Mouse (Mus musculus) C2C12 (cell line): ENCODE data around the gene Runx2.

ENCODE experiments used
- CEBPB ChIP-seq: IDR thresholded peaks from one replicate; pipeline ENCODE4 v1.6.1; 2011; ENCODE audit warnings: low read depth, mild to moderate bottlenecking, control low read depth, moderate library complexity
- CTCF ChIP-seq: IDR thresholded peaks from one replicate; pipeline ENCODE4 v1.5.1; 2011; ENCODE audit not compliant: control insufficient read depth, insufficient read depth, insufficient read length
- FOSL1 ChIP-seq: IDR thresholded peaks from one replicate; pipeline ENCODE4 v1.8.0; 2011; ENCODE audit warnings: mild to moderate bottlenecking, low read length; ENCODE audit not compliant: poor library complexity, insufficient read depth, severe bottlenecking
- MAX ChIP-seq: IDR thresholded peaks from one replicate; pipeline ENCODE4 v1.6.1; 2011; ENCODE audit warnings: mild to moderate bottlenecking, control low read depth
- MYOD1 ChIP-seq: IDR thresholded peaks from one replicate; pipeline ENCODE4 v1.6.1; 2011; ENCODE audit warnings: low read depth; ENCODE audit not compliant: control insufficient read depth, insufficient read length
- MYOG ChIP-seq: IDR thresholded peaks from one replicate; pipeline ENCODE4 v1.6.1; 2011; ENCODE audit not compliant: control insufficient read depth, insufficient read length; ENCODE audit errors: extremely low read depth
- USF1 ChIP-seq: IDR thresholded peaks from one replicate; pipeline ENCODE4 v1.6.1; 2011; ENCODE audit warnings: low read depth, mild to moderate bottlenecking, control low read depth, moderate library complexity

DNA sequence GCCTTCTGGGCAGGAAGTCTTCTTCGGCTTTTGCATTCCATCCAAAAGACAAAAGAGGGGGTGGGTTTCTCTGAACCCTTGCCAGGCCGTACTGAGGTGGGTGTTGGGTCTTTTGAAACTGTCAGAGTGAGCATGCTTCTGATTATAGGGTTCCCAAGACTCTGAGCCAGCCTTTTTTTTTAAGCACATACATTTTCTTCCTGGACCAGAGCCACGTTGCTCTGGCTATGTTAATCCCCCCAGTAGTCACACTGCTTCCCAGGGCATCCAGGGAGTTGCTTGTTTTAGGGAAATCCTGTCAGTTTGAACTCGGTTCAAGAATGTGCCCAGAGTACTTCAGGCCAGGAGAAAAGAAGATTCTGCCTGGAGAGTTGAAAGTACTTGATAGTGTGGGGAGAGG lies 286.0 kb downstream of the Runx2 start:
- no peak for TF ChIP-seq CTCF
- no peak for TF ChIP-seq MAX
- no peak for TF ChIP-seq MYOG
- no peak for TF ChIP-seq FOSL1
- TF ChIP-seq CEBPB, result no peak
- TF ChIP-seq MYOD1, result no peak
- no peak for TF ChIP-seq USF1
